Mouse (Mus musculus): ENCODE measurements at regions not wholly inside any gene's neighbourhood (a gene's known extent, or its start where the extent isn't known, plus 50 kb on each side); places are given as distances from the start of the nearest gene placed in this dataset.
A peak's percentile ranks its signal among the peaks of the same experiment; 100 is the strongest.

GRCm38 (mm10) chr8:91949110-91949509 is 147.2 kb upstream of the Irx3 start:
- ATAC-seq (no peak), DNase-seq (ENCODE audit: low read depth, low spot score) (no peak)
- no peak for TF ChIP-seq CTCF (IDR thresholded peaks at IDR 0.05)
- no peaks in the 10 kb centered on the region for H3K27me3 ChIP-seq
- ChIA-PET POLR2A (no interaction called here), CTCF (no interaction called here)
- in situ Hi-C loops (cut with MboI; ENCODE audit: low pct_unique_long_range_greater_than_20kb), result no loop called here

- DNase-seq (ENCODE audit: low read depth, low spot score), result no peak
- ChIA-PET CTCF (no interaction called here), POLR2A (no interaction called here)
- TF ChIP-seq CTCF (IDR thresholded peaks at IDR 0.05), result no peak
- H3K27me3 ChIP-seq, result no peaks in the 10 kb centered on the region
- ATAC-seq, result no peak
- in situ Hi-C loops (cut with MboI; ENCODE audit: low pct_unique_long_range_greater_than_20kb), result no loop called here
These were observed 146.5 kb upstream of the Irx3 start for GRCm38 (mm10) chr8:91948173-91948940.

GRCm38 (mm10) chr8:91941005-91941404 is 139.1 kb upstream of the Irx3 start:
- no peaks in the 10 kb centered on the region for H3K27me3 ChIP-seq
- in situ Hi-C loops (cut with MboI; ENCODE audit: low pct_unique_long_range_greater_than_20kb), result no loop called here
- no peak for TF ChIP-seq CTCF (IDR thresholded peaks at IDR 0.05)
- ATAC-seq (no peak), DNase-seq (ENCODE audit: low read depth, low spot score) (no peak)
- ChIA-PET POLR2A (no interaction called here), CTCF (no interaction called here)

GRCm38 (mm10) chr8:91937227-91937626 is 135.4 kb upstream of the Irx3 start:
- no peaks in the 10 kb centered on the region for H3K27me3 ChIP-seq
- ChIA-PET POLR2A (interaction anchor here (1.0 to 2.0 kb wide), 2 partner anchors 18 to 138 kb away, joined by 4 read pairs; no protein-coding TSS in a partner anchor), CTCF (interaction anchor here (1.1 to 1.4 kb wide), 4 partner anchors 10 to 449 kb away, joined by 3 to 5 read pairs (median 4); no protein-coding TSS in a partner anchor)
- ATAC-seq (peak; percentile 100), DNase-seq (ENCODE audit: low read depth, low spot score) (peak; percentile 64)
- in situ Hi-C loops (cut with MboI; ENCODE audit: low pct_unique_long_range_greater_than_20kb), result no loop called here
- peak; percentile 74 for TF ChIP-seq CTCF (IDR thresholded peaks at IDR 0.05)

DNA sequence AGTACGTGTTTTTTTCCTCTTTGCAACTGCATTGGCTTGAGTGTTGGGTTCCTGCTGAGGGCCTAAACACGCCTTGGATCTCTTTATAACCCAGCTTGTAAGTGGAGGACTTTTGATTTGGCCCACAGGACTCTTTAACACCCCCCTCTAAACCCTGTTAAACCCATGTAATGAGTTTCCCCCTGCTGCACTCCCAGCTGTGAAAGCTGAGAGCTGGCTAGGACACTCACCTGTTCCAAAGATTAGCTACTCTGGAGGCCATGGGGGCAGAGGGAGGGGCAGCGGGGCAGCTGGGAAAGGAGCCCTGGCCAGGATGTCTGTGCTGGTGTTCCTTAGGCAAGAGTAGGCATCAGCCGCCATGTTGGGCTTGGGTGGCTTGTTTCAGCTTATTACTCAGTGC is 128.7 kb upstream of the Irx3 start:
- no peak for TF ChIP-seq CTCF (IDR thresholded peaks at IDR 0.05)
- ChIA-PET POLR2A (interaction anchor here (0.7 to 0.9 kb wide), 2 partner anchors 14 to 46 kb away, joined by 3 to 4 read pairs; no protein-coding TSS in a partner anchor), CTCF (interaction anchor here (0.7 to 0.9 kb wide), 2 partner anchors 24 to 1003 kb away, joined by 3 read pairs; no protein-coding TSS in a partner anchor)
- in situ Hi-C loops (cut with MboI; ENCODE audit: low pct_unique_long_range_greater_than_20kb), result no loop called here
- peaks cover 5% of the 10 kb centered on the region for H3K27me3 ChIP-seq
- no peak for ATAC-seq
- no peak for DNase-seq (ENCODE audit: low read depth, low spot score)

GRCm38 (mm10) chr8:91925968-91926524 is 124.2 kb upstream of the Irx3 start:
- ATAC-seq (peak; percentile 70), DNase-seq (ENCODE audit: low read depth, low spot score) (no peak)
- no peak for TF ChIP-seq CTCF (IDR thresholded peaks at IDR 0.05)
- ChIA-PET CTCF (interaction anchor here (1.2 to 1.4 kb wide), 2 partner anchors 11 kb away, joined by 4 to 5 read pairs; no protein-coding TSS in a partner anchor), POLR2A (interaction anchor here (0.8 kb wide), 1 partner anchor 123 kb away, joined by 3 read pairs; no protein-coding TSS in a partner anchor)
- in situ Hi-C loops (cut with MboI; ENCODE audit: low pct_unique_long_range_greater_than_20kb), result loop anchor here (10.0 kb wide), 1 partner anchor 121 kb away; the partner anchor contains the start of gene Irx3
- no peaks in the 10 kb centered on the region for H3K27me3 ChIP-seq

GRCm38 (mm10) chr8:91924152-91924551 is 122.3 kb upstream of the Irx3 start:
- POLR2A ChIA-PET, result no interaction called here
- DNase-seq (ENCODE audit: low read depth, low spot score) (no peak), ATAC-seq (no peak)
- no peaks in the 10 kb centered on the region for H3K27me3 ChIP-seq
- in situ Hi-C loops (cut with MboI; ENCODE audit: low pct_unique_long_range_greater_than_20kb), result loop anchor here (10.0 kb wide), 1 partner anchor 119 kb away; the partner anchor contains the start of gene Irx3
- TF ChIP-seq CTCF (IDR thresholded peaks at IDR 0.05), result no peak
- CTCF ChIA-PET, result no interaction called here

DNA sequence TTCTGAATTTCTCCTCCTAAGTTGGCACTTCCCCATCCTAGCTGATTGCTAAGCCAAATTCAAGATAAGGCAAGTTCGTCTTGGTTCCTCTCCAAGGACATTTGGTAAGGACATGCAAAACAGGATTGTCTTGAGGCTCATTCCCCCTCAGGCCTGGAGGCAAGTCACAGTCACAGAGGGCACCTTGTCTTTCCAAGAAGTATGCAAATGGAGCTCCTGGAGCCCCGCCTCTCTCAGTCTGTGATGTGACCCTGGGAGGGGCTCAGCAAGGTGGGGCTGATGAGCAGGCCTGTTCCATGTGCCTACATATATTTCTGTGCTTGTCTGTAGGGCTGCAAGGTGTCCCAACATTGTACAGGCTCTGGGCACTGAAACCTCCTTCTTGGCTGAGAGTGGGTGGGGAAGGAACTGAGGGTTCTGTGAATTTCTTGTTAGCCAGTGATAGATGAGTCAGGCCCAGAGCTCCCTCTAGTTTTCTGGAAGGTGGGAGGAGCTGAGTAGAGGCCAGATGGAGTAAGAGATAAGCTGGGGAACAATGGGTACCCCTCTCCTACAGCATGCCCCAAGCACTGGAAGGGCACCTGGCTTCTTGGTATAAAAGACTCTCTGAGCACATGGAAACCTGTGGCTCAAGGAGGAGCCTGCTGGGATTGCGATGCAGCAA is 120.5 kb upstream of the Irx3 start:
- DNase-seq (ENCODE audit: low read depth, low spot score), result no peak
- no peak for TF ChIP-seq CTCF (IDR thresholded peaks at IDR 0.05)
- no peaks in the 10 kb centered on the region for H3K27me3 ChIP-seq
- no peak for ATAC-seq
- CTCF ChIA-PET, result interaction anchor here (1.0 kb wide), 1 partner anchor 21 kb away, joined by 3 read pairs; no protein-coding TSS in a partner anchor
- in situ Hi-C loops (cut with MboI; ENCODE audit: low pct_unique_long_range_greater_than_20kb), result loop anchor here (10.0 kb wide), 1 partner anchor 118 kb away; the partner anchor contains the start of gene Irx3
- POLR2A ChIA-PET, result no interaction called here

GRCm38 (mm10) chr8:91917834-91918233 is 116.0 kb upstream of the Irx3 start:
- ChIA-PET CTCF (no interaction called here), POLR2A (interaction anchor here (0.6 kb wide), 1 partner anchor 74 kb away, joined by 7 read pairs; no protein-coding TSS in a partner anchor)
- no peak for ATAC-seq
- no peak for TF ChIP-seq CTCF (IDR thresholded peaks at IDR 0.05)
- no peaks in the 10 kb centered on the region for H3K27me3 ChIP-seq
- DNase-seq (ENCODE audit: low read depth, low spot score), result no peak
- in situ Hi-C loops (cut with MboI; ENCODE audit: low pct_unique_long_range_greater_than_20kb), result no loop called here

GRCm38 (mm10) chr8:91913971-91914370 is 112.1 kb upstream of the Irx3 start:
- no peaks in the 10 kb centered on the region for H3K27me3 ChIP-seq
- DNase-seq (ENCODE audit: low read depth, low spot score) (no peak), ATAC-seq (no peak)
- no peak for TF ChIP-seq CTCF (IDR thresholded peaks at IDR 0.05)
- CTCF ChIA-PET, result interaction anchor here (1.9 kb wide), 1 partner anchor 12 kb away, joined by 5 read pairs; no protein-coding TSS in a partner anchor
- in situ Hi-C loops (cut with MboI; ENCODE audit: low pct_unique_long_range_greater_than_20kb), result no loop called here
- POLR2A ChIA-PET, result no interaction called here

Data from Patski (cell line).